Mouse (Mus musculus) adrenal gland, postnatal 14 days (tissue): ENCODE results near the gene Tprgl. TPM values are rescaled to one million over a fixed set of nuclear protein-coding genes. Genes with fewer than 3 reads are reported as not detected.
A peak's percentile ranks its signal among the peaks of the same experiment; 100 is the strongest.

Source experiments
- DNase-seq: peaks from one replicate; pipeline ENCODE4 v3.0.0; 2021; ENCODE audit warnings: mixed read lengths
- long read RNA-seq, 2 experiments: library from polyadenylated mRNA; stranded (forward); transcript quantifications; one replicate each; pipeline ENCODE4 v2.0.0; 2021
- total RNA-seq: library from RNA; stranded (reverse); gene quantifications from 2 replicates; pipeline ENCODE4 v1.2.3, GENCODE M21; 2021

Gene Tprgl
- 125 and 132 TPM in 2 replicates for total RNA-seq
- long read RNA-seq, experiment 1, transcript Tprgl-204 (3 exons, 915 nt) = minor isoform, 12 of 489 reads
- long read RNA-seq, experiment 1, transcript Tprgl-201 (4 exons, 1,724 nt) = major isoform, 433 of 489 reads
- long read RNA-seq, experiment 1, transcript Tprgl-203 (2 exons, 947 nt) = minor isoform, 5 of 489 reads
- long read RNA-seq, experiment 1, partial matches to known transcripts = 2 of 489 reads
- long read RNA-seq, experiment 1, other reads (novel, unspliced or antisense) = 37 of 489 reads
- long read RNA-seq, experiment 2, transcript Tprgl-203 (2 exons, 947 nt) = minor isoform, 6 of 316 reads
- long read RNA-seq, experiment 2, transcript Tprgl-201 (4 exons, 1,724 nt) = major isoform, 284 of 316 reads
- long read RNA-seq, experiment 2, partial matches to known transcripts = 2 of 316 reads
- long read RNA-seq, experiment 2, other reads (novel, unspliced or antisense) = 21 of 316 reads

- DNase-seq = peak; percentile 98
These were observed at the start of gene Tprgl for GRCm38 (mm10) chr4:154160538-154161390. Tprgl (minus strand) TSS chr4:154160666.

DNA sequence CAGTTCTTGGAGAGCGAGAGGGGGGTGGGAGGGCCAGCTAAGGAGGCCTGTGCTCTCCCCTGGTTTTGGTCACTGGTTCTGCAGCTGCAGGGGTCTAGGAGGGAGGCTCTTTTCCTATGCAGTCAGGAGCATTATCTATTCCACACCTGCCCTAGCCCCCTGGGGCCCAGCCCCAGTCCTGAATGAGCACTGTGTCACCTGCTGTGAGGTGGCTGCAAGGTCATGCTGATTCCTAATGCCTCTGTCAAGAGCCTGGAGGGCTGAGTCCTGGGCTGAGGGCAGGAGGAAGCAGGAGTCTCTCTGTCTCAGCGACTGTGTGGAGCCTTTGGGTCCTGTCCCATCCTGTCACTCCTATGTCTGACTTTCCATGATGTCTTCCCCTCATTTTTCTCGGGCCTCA, 49.4 kb upstream of the Tprgl start:
- DNase-seq = no peak

DNA sequence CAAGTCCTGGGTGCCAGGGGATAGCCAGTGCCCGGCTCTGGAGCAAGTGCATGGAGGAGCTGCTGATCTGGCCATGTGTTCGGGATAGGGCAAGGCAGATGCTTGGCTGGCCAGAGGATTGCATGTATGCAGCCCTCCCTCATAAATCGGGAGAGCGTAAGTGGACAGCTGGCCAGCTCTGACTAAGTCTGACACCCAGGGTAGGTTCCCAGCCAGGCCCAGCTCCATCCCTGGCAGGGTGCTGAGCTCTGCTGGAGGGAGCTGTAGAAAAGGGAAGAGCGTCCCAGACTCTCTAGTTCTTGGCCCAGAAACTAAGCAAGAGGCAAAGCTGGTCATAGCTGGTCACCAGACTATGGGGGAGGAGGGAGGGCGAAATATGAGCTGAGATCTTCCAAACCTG, 48.6 kb upstream of the Tprgl start:
- DNase-seq = no peak

- DNase-seq = peak; percentile 78
These were observed 46.8 kb upstream of the Tprgl start for GRCm38 (mm10) chr4:154207261-154207660.

- DNase-seq = peak; percentile 77
These were observed 44.9 kb upstream of the Tprgl start for GRCm38 (mm10) chr4:154205392-154205791.

DNA sequence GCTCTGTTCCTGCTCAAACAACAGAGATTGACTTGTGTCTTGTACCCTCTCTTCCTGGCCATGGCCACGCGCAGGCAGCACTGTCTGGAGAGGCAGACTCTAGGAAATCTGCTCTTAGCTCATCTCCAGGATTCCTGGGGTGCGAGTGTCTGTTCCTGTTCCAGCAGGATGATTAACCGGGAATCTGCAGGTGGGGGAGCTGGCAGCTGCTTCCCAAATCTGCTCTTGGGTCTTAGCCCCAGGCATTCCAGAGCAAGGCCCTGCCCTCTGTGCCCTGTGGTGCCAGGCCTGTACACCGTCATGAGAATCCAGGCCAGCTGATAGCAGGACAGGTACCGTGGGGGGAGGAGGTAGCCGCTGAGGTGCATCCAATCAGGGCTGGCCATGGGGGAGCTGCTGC, 44.1 kb upstream of the Tprgl start:
- DNase-seq = no peak

GRCm38 (mm10) chr4:154201511-154201910, 41.0 kb upstream of the Tprgl start:
- no peak for DNase-seq

GRCm38 (mm10) chr4:154198377-154198961, 38.0 kb upstream of the Tprgl start:
- DNase-seq = no peak

DNA sequence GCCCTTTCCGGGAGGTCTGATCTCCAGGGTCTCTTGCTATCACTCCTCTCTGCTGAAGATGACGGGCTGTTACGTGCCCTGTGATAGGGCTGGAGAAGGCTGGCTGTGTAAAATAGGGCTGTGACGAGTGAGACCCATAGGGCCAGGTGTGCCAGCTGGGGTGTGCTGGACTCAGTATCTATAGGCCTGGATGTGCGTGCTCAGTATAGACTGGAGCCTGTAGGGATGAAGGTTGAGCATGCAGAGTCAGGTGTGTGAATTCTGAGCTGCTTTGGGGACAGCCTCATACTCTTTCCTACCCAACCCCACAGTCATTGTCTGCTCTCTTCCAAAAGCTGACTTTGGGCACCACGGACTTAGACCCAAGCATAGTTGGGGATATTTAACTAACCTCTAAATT, 37.5 kb upstream of the Tprgl start:
- DNase-seq = no peak

DNA sequence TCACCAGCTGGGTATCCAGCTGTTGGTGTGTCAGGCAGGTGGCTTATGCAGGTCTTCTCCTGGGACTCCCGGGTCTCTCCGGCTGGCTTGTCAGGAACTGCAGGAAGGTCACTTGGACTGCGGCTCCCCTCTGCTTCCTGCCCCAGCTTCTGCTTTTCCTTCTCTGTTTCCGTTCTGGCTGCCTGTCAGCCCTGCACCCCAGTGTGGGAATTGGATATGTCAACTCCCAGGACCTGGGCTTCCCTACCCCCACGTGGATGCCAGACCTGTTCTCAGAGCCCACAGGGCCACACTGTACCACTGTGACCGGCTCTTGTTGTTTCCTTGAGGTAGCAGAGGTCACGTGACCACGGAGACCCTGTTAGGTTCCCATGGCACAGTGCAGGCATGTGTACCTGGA, 28.5 kb upstream of the Tprgl start:
- DNase-seq = no peak

- DNase-seq = no peak
These were observed 25.6 kb upstream of the Tprgl start for GRCm38 (mm10) chr4:154186002-154186537.

GRCm38 (mm10) chr4:154185001-154185400, 24.5 kb upstream of the Tprgl start:
- no peak for DNase-seq

GRCm38 (mm10) chr4:154183566-154183965, 23.1 kb upstream of the Tprgl start:
- DNase-seq = peak; percentile 32

DNA sequence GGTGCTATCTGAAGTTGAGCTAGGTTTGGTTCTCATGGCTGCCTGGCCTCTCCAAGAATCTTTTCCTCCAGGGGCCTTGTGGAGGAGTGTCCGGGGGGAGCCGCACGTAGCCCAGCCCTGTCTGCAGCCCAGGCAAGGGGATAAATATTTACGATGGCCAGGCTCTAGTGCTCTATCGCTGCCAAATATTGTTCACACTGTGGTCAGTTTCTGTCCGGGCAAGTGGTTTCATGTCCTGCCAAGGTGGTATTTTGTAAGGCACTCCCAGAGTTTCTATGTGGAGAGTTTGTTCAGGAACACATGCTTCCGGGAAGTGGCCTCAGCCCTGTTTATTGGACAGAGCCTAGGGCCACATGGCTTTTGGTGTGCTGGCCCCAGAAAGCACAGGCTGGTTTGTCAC, 20.5 kb upstream of the Tprgl start:
- no peak for DNase-seq

DNA sequence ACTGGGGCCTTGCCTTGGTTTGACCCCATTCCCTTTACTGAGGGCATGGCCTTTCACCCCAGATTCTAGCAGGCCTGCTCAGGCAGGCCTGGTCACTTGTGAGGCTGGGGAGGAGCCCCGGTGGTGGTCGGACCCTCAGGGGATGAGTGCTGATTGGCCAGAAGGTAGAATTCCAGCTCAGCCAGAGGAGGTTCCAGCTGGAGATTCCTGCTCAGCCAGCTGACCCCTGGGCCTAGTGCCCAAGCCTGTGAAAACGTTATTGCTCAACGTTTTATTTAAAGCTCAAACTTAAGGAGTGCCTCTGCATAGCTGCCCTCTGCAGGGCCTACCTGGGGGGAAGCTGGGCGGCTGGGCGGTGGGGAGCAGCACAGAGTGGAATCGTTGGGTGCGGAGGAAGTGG, 16.8 kb upstream of the Tprgl start:
- peak; percentile 40 for DNase-seq

DNA sequence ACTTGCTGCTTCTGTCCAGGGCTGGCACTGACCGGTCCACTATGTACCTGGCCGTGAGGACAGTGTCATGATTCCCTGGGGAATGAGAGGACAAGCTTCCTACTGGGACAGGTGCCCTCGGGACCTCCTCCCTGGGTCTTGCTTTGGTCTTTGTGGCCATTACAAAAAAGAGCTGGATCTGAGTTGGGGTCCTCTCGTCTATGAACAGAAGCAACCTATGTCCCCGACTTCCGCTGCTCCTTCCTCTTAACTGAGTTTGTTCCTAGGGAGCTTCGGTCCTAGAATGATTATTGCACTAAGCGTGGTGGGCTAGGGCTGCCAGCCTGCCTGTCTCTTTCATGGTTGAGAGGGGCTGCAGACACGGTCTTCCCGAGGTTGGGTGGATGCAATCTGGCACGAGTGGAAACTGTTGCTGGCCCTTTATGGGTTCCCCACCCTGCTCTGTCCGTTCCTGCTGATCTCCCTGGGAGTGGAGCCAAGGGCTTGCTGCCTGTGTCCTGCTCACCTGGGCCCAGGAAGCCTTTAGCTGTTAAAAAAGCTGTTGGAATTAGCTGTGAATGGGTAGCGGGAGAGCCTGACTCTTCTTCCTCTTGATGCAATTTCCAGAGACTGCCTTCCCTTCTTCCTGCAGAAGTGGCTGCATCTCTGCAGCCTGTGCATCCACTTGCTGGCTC, 11.6 kb upstream of the Tprgl start:
- DNase-seq = no peak

- no peak for DNase-seq
These were observed 10.9 kb upstream of the Tprgl start for GRCm38 (mm10) chr4:154171151-154171930.

GRCm38 (mm10) chr4:154170506-154171150, 10.2 kb upstream of the Tprgl start, which contains the start of gene Megf6:
Megf6 (plus strand) TSS chr4:154170730.
- DNase-seq = no peak

- DNase-seq = no peak
These were observed 9.6 kb upstream of the Tprgl start for GRCm38 (mm10) chr4:154170021-154170420.

- peak; percentile 81 for DNase-seq
These were observed 6.6 kb upstream of the Tprgl start for GRCm38 (mm10) chr4:154167053-154167452.

DNA sequence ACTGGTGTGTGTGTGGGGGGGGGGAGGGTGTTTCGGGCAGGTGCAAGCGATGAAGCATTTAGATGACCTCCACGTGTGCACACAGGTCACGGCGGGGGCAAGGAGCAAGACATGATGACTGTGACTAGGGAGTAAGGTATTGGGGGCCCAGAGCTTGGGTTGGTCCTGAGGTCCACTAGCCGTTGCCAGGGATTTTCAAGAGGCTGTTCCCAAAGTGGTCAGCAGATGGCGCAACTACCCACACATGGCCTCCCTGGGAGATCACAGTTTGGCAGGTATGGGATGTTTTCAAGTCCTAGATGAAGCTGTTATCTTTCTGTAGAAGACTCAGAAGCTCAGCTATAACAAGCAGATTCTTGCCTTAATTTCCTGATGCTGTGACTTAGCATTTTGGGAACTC, 2.8 kb upstream of the Tprgl start:
- peak; percentile 80 for DNase-seq
